Mouse (Mus musculus): ENCODE measurements at regions not wholly inside any gene's neighbourhood (a gene's known extent, or its start where the extent isn't known, plus 50 kb on each side); places are given as distances from the start of the nearest gene placed in this dataset.

GRCm38 (mm10) chr8:115581940-115582517 lies 125.6 kb downstream of the Maf start:
- Histone ChIP-seq H3K4me1 (ENCODE audit: control insufficient read depth in 1 of 2, insufficient read depth in 2 of 2, low read length in 2 of 2) (no peaks in the 10 kb centered on the region), H3K9ac (ENCODE audit: control insufficient read depth, low read depth, low read length, poor library complexity, severe bottlenecking) (no peak overlapping the region), H3K79me2 (ENCODE audit: control insufficient read depth, insufficient read depth, low read length, poor library complexity) (no peaks in the 10 kb centered on the region), H3K36me3 (ENCODE audit: control insufficient read depth in 1 of 2, insufficient read depth in 2 of 2, low read length in 2 of 2) (no peaks in the 10 kb centered on the region), H3K27ac (ENCODE audit: control insufficient read depth, low read depth, low read length) (no peak overlapping the region), H3K9me3 (replicated peaks; ENCODE audit: insufficient read depth, low read length) (no peaks in the 10 kb centered on the region), H3K27me3 (ENCODE audit: control insufficient read depth in 1 of 2, insufficient read depth in 2 of 2, low read length in 2 of 2) (no peaks in the 10 kb centered on the region), H3K4me3 (ENCODE audit: control insufficient read depth in 1 of 2, insufficient read depth in 1 of 2, low read depth in 2 of 2, low read length in 2 of 2) (no peak overlapping the region)
- no peak for DNase-seq (ENCODE audit: low read depth, low spot score)
- TF ChIP-seq MYB (IDR thresholded peaks at IDR 0.05; ENCODE audit: low read depth, low read length) (no peak), ZC3H11A (IDR thresholded peaks at IDR 0.05; ENCODE audit: low read depth, low read length) (no peak), MYC (IDR thresholded peaks at IDR 0.05; ENCODE audit: low read depth, low read length) (no peak), CTCF (IDR thresholded peaks at IDR 0.05 in 2 of 3, conservative IDR thresholded peaks at IDR 0.05 in 1 of 3; ENCODE audit: control insufficient read depth in 1 of 3, insufficient read depth in 1 of 3, low read depth in 2 of 3, low read length in 3 of 3, poor library complexity in 1 of 3, severe bottlenecking in 1 of 3) (no peak)

GRCm38 (mm10) chr8:115568394-115568793 lies 139.2 kb downstream of the Maf start:
- Histone ChIP-seq H3K27ac (ENCODE audit: control insufficient read depth, low read depth, low read length) (no peak overlapping the region), H3K9ac (ENCODE audit: control insufficient read depth, low read depth, low read length, poor library complexity, severe bottlenecking) (no peak overlapping the region), H3K27me3 (ENCODE audit: control insufficient read depth in 1 of 2, insufficient read depth in 2 of 2, low read length in 2 of 2) (no peaks in the 10 kb centered on the region), H3K36me3 (ENCODE audit: control insufficient read depth in 1 of 2, insufficient read depth in 2 of 2, low read length in 2 of 2) (no peaks in the 10 kb centered on the region), H3K9me3 (replicated peaks; ENCODE audit: insufficient read depth, low read length) (no peaks in the 10 kb centered on the region), H3K79me2 (ENCODE audit: control insufficient read depth, insufficient read depth, low read length, poor library complexity) (no peaks in the 10 kb centered on the region), H3K4me3 (ENCODE audit: control insufficient read depth in 1 of 2, insufficient read depth in 1 of 2, low read depth in 2 of 2, low read length in 2 of 2) (no peak overlapping the region), H3K4me1 (ENCODE audit: control insufficient read depth in 1 of 2, insufficient read depth in 2 of 2, low read length in 2 of 2) (no peaks in the 10 kb centered on the region)
- TF ChIP-seq MAX (IDR thresholded peaks at IDR 0.05; ENCODE audit: low read length) (no peak), USF1 (IDR thresholded peaks at IDR 0.05; ENCODE audit: low read depth, low read length) (no peak), RAD21 (IDR thresholded peaks at IDR 0.05; ENCODE audit: low read depth, low read length) (no peak), BHLHE40 (IDR thresholded peaks at IDR 0.05; ENCODE audit: borderline replicate concordance, low read depth, low read length) (no peak), TCF12 (IDR thresholded peaks at IDR 0.05; ENCODE audit: low read depth, low read length) (no peak), ETS1 (IDR thresholded peaks at IDR 0.05; ENCODE audit: low read depth, low read length) (no peak), UBTF (IDR thresholded peaks at IDR 0.05; ENCODE audit: borderline replicate concordance, insufficient read depth, low read depth, low read length) (no peak), ELF1 (IDR thresholded peaks at IDR 0.05; ENCODE audit: low read depth, low read length) (no peak), JUND (IDR thresholded peaks at IDR 0.05; ENCODE audit: low read depth, low read length) (no peak), ZC3H11A (IDR thresholded peaks at IDR 0.05; ENCODE audit: low read depth, low read length) (no peak), RCOR1 (IDR thresholded peaks at IDR 0.05; ENCODE audit: low read depth, low read length) (no peak), POLR2AphosphoS5 (IDR thresholded peaks at IDR 0.05; ENCODE audit: borderline replicate concordance, low read depth, low read length) (no peak), MYB (IDR thresholded peaks at IDR 0.05; ENCODE audit: low read depth, low read length) (no peak), SMC3 (IDR thresholded peaks at IDR 0.05; ENCODE audit: low read depth, low read length) (no peak), USF2 (IDR thresholded peaks at IDR 0.05; ENCODE audit: borderline replicate concordance in 1 of 2, insufficient read depth in 1 of 2, low read depth in 1 of 2, low read length in 2 of 2) (no peak)
- no peak for DNase-seq (ENCODE audit: low read depth, low spot score)

All from MEL (cell line).